Mouse (Mus musculus) lung, postnatal 36 days (tissue): ENCODE data around the gene Pga5.
A peak's percentile ranks its signal among the peaks of the same experiment; 100 is the strongest.

ENCODE experiments used
- DNase-seq: peaks from one replicate; pipeline ENCODE4 v3.0.0; 2022; ENCODE audit warnings: mixed read lengths

Pga5 gene

DNA sequence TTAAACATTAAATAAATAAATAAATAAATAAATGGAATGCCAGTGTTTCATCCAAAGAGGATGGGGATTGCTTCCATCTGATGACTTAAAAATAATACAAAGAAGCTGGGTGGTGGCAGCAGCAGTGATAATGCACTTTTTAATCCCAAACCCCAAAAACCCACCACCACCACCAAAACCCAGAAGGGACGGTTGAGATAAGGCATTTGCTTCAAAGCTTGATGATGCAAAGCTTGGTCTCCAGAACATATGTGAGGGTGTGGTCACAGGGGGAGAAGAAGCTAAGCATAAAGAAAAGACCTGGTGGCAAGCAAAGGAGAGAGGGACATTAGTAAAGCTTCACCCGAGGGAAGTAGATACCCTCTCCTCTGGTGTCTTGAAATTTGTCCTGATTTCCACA, 16.0 kb downstream of the Pga5 start:
- DNase-seq = no peak

DNA sequence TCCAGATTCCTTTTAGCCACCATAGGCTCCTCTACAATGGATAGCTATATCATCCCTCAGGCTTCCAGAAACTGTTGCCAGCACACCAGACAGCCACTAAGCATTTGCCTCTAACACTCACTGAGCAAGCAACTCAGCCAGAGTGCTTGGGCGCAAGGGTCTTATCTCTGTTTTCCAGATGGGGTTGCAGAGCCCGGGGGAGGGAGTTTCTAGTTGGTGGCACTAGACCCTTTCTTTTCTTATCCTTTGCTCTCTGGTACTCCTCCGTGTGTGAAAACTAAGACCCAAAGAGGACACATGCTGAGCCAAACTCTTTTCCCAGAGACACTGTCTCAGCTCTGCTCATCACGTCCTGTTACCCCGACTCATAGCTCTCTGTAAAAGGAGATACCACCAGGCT, 16.5 kb downstream of the Pga5 start:
- DNase-seq = no peak

DNA sequence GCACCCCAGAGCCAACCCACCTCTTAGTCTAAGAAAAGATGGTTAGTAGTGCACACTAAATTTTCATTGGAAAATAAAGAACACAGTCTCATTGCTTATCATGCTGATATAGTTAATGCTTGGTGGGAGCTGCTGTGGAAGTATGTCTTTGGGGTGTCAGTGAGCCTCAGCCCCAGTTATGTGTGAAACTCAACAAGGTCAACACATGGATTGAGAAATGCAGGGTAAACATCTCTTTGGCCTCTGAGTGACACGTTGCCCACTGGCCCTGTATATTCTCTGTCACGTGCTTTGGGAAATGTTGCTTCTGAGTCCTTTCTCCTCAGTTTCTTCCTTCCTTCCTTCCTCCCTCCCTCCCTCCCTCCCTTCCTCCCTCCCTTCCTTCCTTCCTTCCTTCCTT, 19.5 kb downstream of the Pga5 start:
- DNase-seq = no peak

DNA sequence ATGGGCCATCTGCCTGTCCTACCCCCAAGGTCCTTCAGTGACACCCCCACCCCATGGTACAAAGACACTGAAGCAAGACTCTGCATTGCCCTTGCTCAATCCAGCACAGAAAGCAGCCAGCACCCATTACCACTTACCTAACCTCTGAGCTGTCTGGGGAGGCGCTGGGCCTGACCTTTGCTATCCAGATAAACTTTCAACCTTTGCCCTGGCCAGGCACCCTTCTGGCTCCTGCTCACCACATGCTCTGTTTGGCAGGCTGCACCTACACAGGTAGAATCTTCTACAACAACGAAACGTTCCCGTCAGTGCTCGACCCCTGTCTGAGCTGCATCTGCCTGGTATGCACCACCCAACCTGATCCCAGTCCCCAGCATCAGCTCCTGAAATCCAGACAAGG, 20.1 kb downstream of the Pga5 start:
- no peak for DNase-seq

DNA sequence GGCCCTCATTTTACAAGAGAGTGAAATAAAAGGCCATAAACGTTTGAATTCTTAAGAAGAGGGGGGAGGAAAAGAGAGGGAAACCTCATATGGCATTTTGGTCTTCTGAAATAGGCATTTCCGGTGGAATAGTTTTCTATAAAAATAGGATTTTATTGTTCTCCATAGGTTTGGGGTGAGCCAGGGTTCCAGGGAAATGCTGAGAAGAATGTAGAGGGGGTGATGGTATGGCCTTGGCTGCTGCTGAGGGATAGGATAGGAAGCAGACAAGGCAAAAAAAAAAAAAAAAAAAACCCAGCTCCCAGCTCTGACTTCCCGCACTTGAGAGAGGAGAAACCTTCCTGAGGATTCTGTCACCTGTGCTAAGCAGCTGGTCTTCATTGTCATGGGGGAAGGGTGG, 21.8 kb downstream of the Pga5 start:
- no peak for DNase-seq

DNA sequence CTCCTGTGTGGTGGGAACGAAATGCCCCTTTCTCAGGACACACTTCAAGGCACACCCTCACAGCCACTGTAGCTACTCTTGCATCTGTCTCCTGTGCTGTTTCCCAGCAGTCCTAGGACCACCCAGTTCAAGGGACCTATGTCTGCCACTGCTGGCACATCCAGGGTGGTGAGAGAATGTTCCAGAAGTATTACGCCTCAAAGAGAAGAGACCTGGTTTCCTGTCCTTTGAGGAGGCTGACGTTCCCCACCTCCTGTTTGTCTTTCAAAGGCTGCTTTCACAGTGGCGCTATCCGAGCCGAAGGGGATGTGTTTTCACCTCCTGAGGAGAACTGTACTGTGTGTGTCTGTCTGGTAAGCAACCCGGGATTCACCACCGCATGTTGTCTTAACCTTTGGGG, 29.7 kb downstream of the Pga5 start:
- DNase-seq = no peak

DNA sequence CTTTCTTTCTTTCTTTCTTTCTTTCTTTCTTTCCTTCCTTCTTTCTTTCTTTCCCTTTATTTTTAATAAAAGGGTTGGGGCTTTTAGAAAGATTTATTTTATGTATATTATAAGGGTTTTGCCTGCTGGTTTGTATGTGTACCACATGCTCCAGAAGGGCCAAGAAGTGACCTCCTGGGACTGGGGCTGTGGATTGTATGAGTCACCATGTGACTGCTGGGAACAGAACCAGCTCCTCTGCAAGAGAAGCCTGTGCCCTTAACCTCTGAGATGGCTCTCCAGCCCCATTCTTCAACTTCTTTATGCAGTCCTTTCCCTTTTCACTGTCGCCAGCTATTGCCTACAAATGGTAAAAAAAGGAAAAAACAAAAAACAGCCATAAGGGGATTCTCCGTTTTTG, 32.3 kb downstream of the Pga5 start:
- DNase-seq = no peak

DNA sequence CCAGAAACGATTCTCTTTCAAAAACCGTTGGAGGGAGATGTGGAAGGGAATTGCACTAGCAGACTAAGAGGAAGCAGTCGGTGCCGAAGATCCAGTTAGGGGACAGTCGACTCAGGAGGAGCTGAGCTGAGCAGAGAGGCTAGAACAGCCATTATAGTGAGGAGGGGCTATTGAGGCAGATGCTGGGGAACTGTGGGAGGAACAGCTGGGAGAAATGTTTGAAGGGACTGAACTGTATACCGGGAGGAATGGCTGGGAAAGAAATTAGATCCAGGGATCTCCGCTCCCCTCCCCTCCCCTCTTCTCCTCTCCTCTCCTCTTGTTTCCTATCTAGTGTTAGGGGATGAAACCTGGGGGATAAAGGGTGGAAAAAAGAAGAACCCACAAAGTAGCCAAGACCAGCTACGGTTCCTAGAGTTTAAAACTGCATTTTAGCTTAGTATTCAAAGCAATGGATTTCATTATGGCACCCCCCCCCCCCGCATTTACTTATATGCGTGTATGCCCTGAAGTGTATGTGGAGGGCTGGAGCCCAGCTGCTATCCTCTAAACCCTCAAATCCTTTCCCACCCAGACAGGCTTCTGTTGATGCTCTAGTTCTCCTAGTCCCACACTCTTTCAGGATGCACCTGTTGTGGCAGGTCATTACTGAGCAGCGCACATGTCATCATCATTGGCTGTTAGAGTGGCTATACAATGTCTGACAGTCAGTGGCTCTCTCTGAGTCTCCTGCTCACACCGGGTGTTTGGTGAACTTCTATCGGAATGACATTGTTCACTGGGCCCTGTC, 37.1 kb downstream of the Pga5 start:
- DNase-seq = no peak

DNA sequence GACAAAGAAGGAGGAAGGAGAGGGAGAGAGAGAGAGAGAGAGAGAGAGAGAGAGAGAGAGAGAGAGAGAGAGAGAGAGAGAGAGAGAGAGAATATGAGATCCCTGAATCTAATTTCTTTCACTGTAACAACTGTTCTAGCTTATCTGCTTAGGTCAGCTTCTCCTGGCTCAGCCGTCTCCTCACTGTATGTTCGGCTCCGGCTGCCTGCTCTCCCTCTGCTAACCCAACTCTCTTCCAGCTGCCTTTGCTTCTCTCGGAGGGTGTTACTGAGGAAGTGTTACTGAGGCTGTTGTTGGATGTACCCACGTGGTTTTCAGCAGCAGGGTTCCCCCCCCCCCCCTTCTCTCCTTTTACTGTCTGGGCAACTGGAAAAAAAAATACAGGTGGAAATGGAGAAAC, 37.8 kb downstream of the Pga5 start:
- DNase-seq = no peak

DNA sequence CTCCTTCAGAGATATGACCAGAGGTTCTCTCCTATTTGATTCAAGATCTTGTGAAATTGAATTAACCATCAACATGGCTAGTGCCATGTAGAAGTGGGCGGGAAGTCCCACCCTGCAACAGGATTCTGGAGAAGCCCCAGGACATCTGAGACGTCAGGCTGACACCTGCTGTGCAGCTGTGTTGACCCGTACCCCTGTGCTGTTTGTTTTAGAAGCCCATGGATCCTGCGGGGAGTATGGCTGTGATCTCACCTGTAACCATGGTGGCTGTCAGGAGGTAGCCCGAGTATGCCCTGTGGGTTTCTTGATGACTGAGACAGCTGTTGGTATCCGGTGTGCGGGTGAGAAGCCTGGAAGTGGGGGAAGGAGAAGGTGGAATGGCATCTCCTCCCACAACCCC, 40.0 kb downstream of the Pga5 start:
- DNase-seq = no peak

DNA sequence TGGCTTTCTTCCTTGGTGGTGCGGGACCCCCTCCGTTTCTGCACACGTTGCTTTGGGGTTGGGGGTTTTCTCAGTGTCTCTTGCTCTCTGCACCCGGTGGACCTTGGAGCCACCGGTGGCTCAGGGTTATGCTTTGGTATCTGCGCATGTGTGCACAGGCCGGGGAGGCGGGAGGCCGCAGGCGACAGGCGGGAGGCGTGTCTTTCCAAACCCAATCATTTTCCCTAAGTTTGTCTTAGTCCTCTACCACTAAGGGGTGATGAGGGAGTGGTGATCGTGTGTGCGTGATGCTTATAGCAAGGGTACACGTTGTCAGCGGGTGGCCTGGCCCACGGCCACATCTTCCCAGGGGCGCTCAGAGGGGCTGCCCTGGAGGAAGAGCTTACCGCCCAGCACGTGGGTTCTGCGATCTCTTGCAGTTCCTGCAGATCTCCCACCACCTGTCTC, 43.0 kb downstream of the Pga5 start:
- DNase-seq = peak; percentile 21

DNA sequence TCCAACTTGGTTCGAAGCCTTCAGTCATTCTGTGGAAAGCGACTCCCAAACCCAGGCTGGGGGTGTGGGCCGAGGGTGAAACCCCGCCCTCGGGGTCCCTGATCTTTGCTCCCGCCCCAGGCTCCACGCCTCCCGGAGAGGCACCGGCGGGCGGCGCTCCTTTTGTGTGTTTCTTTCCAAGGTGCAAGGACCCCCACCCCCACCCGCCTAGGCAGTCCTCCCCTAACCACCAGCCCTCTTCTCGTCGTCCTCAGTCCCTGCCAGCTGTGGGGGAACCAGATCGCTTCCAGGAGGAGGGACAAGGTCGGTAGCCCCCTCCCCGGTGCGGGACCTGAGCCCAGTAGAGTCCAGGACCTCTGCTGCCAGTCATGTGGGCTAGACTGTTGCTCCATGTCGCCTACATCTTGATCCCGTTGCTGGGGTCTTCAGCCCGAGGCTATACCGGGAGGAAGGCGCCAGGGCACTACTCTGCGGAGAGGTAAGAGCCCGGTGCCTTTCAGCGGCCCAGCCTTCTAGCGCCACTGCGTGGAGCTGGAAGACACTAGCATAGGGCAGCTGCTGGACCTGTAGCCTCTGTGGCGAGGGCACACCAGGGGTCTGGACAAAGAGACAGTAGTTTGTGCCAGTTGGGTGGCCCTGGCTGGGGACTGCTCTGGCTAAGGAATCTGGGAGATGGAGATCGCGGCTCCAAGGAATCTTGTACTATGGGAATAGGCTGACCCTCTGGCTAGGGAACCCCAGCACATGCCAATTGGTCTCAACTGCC, 43.6 kb downstream of the Pga5 start, which contains the start of gene Vwce:
Gene Vwce (plus strand): TSS at position 108 of the 766 bp plus-strand sequence.
- peak; percentile 25 for DNase-seq
